Mouse (Mus musculus): ENCODE measurements around the gene Olfr228.
A peak's percentile ranks its signal among the peaks of the same experiment; 100 is the strongest.
"Not testable (repeated sequence)": the region's sequence is repeated elsewhere in the genome, so short reads cannot be mapped to it uniquely, and the experiment has no call there.

The Olfr228 gene

DNA sequence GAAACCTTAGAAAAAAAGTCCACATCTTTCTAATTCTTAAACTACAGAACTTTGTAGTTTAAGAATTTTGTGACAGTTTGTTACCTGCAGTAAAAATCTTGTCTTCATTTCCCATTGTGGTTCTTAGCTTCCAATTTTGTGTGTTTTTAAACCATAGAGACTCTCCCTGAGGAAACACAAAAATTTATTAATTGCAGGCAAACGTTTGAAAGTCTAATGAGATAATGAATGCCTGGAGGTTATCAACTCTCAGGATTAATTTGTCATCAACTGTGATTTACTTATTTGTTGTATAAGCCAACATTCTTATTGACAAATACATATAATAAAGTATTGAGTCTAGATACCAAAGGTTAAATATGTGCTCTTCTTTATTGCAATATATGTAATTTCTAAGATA, at the start of gene Olfr228:
Olfr228 (minus strand) TSS at position 101 of the 400 bp plus-strand sequence.
- no peak for DNase-seq

DNA sequence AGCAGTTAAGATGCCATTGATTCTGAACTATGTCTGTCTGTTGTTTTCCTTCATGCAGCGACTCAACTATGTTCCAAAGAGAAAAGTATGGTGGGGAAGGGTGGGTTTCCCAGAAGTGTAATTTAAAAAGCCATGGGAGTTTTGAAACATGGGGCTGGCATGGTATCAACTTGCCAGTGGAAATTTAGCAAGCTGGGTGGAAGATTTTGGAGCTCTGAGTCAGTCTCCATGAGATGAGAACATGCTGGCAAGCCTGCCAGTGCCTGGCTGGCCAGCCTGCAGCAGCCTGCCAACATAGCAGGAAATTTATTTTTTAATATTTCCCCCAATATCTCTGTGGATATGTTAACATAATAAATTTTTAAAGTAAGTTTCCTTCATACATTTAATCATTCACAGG, 43.8 kb upstream of the Olfr228 start:
- no peak for DNase-seq

DNA sequence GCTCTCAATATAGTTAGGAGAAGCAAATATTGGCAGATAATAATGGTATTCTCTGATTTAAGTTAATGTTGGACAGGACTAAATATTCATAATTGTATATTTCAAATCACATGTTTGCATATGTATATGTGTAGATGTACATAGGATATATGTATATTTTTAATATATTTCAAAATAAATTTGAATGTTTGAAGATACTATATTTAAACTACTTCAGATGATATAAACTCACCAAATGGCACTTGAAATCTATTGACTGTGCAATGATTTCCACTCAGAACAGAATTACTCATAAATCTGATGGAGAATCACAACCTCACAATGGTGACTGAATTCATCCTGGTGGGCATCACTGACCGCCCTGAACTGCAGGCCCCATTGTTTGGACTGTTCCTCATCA, 21.0 kb upstream of the Olfr228 start, which contains the start of gene Olfr1076:
Olfr1076 (plus strand) TSS at position 301 of the 400 bp plus-strand sequence.
- no peak for DNase-seq

DNA sequence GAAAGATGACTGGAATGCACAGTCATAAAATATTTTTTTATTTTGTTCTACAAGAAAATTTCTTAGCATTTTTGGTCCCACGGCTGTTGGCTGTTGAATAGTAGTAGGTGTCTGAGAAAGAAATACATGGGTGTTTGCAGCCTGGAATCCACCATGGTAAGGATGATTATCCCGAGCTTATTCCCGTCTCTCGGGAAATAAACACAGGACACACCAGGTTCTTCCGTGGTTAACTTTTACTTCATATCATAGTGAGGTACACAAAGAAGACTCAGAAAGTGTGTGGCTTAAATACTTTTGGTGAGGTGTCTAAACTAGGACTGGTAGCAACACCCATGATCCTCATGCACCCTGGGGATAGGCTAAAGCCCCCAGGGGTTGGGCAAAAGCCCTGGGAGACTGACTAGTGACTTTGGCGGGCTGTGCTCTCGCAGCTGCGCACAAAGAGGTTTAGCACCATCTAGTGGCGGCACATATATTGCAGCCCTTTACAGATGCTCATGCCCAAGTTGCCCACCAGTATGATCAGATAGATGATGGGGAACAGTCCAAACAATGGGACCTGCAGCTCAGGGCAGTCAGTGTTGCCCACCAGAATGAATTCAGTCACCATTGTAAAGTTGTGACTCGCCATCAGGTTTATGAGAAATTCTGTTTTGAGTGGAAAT, 22.6 kb downstream of the Olfr228 start:
- peak; percentile 19 to 21 for DNase-seq

DNA sequence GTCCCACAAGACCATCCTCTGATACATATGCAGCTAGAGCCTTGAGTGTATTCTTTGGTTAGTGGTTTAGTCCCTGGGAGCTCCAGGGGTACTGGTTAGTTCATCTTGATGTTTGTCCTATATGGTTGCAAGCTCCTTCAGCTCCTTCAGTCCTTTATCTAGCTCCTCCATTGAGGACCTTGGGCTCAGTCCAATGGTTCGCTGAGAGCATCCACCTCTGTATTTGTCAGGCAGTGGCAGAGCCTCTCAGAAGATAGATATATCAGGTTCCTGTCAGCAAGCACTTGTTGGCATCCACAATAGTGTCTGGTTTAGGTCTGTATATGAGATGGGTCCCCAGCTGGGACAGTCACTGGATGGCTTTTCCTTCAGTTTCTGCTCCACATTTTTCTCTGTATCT, 26.8 kb downstream of the Olfr228 start:
- no peak for DNase-seq

DNA sequence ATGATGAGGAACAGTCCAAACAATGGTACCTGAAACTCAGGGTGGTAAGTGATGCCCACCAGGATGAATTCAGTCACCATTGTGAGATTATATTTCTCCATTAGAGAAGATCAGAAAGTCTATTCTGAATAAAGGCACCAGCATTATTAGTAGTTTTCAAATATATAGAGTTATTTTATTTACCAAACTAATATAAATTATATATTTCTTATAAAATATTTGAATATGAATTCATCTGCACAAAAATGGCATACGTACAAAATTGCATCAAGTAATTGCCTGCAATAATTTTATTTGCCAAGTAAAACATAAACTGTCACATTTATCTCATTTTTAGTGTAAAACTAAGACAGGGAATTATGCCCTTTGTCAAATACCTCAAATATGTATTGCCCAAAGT, 31.0 kb downstream of the Olfr228 start, which contains the start of gene Olfr1066:
Olfr1066 (minus strand) TSS at position 101 of the 400 bp plus-strand sequence.
- DNase-seq = no peak

DNA sequence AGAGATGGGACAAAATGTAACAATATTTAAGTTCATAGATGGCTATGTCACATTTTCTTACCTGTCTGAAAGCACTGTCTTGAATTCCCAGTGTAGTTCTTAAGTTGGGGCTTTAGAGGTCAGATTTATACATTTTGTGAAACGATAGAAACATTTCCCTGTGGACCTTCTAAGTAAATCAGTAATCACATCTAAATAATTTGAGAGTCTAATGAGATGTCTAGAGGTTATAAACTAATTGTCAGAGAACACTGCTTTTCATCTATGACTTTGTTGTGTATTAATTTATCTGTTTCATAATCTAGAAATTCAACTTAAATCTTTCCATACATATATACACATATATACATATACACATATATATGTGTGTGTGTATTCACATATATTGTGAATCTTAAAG, 36.7 kb downstream of the Olfr228 start, which contains the start of gene Olfr1065:
Olfr1065 (minus strand) TSS at position 101 of the 400 bp plus-strand sequence.
- DNase-seq = not testable (repeated sequence)

DNA sequence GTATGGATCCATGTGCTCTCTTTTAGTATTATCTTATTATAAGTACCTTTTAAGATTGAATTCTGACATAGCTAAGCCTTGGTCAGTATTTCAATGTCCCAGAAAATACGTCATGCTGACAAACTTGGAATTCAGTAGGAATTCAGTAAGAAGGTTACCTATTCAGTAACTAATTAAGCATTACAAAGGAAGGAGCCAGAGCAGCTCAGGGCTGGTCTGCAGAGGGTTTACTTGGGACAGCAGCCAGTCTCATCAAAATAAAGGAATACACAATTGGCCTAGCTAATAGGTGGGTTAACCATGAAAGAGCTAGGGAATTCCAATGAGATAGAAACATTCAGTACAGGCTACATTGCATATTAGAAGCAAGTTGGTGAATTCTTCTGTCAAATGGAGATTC, 45.1 kb downstream of the Olfr228 start:
- not testable (repeated sequence) for DNase-seq
